Mouse (Mus musculus): Measurements from ENCODE around the gene Gm49325. TPM values are rescaled to one million over a fixed set of nuclear protein-coding genes. Genes with fewer than 3 reads are reported as not detected.

Gm49325 gene
- 2.2 and 4.3 TPM in 2 replicates for polyA plus RNA-seq (2021; fragmentation: Nextera tagmentation)
- long read RNA-seq, experiment 1, partial matches to known transcripts, result 6 of 9 reads
- long read RNA-seq, experiment 1, other reads (novel, unspliced or antisense), result 3 of 9 reads
- long read RNA-seq, experiment 2, partial matches to known transcripts, result 0 of 5 reads
- long read RNA-seq, experiment 2, other reads (novel, unspliced or antisense), result 5 of 5 reads

DNA sequence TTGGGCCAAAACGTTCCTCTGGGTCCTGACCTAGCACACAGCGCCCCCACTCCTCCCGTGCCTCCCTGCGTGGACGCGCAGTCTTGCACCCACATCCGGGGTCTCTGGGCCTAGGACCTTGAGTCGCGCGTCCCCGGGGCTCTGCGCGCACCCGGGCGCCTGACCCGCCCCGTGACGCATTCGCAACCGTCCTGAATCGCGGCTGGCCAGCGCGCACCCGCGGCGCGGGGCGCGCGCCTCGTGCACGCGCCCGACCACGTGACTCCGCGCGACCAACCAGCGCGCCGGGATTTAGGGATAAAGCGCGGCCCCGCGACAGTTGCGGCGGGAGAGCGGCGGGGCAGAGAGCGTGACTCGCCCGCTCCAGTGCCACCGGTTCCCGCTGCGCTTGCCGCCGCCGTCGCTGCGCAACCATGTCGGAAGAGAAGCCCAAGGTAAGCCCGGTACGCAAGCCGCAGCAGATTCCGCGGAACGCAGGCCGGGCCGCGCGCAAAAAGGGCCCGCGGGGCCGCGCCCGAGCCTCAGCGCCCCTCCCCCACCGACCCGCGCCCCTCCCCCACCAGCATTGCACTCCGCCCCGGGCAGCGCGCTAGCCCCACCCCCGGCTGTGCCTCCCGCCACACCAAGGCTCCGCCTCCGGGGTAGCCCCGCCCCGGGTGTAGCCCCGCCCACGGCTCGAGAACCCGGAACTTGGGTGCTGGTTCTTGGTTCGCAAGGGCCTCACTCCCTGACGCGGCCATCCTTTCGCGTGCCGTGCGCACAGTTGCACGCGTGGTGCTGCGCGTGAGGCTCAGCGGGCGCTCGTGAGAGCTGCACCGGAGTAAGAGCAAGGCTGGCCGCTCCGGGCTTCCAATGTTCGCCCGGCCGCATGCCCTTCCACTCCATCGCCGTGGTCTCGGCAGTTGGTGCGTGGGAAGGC is at the start of gene Gm49325, which contains the start of gene Sumo3:
Gm49325 (plus strand) TSS at position 290 of the 919 bp plus-strand sequence.
Sumo3 (plus strand) TSS at position 190 of the 919 bp plus-strand sequence.

DNA sequence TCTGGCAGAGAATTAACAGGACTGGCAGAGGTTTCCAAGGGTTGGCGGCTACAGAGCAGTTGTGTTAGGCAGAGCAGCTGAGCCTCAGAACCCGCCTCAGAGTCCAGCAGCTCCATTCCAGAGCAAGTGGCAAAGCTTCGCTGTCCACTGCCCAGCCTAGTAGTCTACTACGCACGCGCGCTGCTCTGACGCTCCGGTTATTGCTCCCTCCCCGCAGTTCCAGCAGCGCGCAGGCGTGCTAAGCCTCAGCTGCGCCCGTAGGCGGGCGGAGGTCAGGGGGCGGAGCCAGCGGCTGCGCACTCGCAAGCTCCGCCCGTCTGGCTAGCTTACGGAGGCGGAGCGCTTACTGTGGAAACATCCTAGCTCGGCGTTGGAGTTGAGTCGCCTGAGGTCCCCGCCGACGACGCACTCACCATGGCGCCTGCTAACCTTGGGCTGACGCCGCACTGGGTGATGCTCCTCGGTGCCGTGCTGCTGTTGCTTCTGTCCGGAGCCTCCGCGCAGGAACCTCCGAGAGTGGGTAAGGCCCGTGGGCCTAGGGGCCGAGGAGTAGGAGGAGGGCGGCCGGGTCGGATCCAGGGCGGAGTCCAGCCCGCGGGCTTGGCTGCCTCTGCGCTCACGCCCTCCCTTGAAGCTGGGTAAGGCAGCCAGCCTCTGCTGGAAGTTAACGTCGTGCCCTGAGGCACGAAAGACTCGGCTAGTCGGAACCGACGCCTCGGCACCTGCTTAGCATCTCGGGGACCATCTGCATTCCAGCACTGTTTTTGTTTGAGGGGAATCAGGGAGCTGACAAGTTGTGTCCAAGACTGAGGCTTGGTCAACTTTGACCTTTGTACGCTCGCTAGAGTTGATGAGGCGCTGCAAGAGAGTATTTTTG is 24.4 kb upstream of the Gm49325 start, which contains the start of gene Pttg1ip:
Pttg1ip (plus strand) TSS at position 313 of the 877 bp plus-strand sequence.

DNA sequence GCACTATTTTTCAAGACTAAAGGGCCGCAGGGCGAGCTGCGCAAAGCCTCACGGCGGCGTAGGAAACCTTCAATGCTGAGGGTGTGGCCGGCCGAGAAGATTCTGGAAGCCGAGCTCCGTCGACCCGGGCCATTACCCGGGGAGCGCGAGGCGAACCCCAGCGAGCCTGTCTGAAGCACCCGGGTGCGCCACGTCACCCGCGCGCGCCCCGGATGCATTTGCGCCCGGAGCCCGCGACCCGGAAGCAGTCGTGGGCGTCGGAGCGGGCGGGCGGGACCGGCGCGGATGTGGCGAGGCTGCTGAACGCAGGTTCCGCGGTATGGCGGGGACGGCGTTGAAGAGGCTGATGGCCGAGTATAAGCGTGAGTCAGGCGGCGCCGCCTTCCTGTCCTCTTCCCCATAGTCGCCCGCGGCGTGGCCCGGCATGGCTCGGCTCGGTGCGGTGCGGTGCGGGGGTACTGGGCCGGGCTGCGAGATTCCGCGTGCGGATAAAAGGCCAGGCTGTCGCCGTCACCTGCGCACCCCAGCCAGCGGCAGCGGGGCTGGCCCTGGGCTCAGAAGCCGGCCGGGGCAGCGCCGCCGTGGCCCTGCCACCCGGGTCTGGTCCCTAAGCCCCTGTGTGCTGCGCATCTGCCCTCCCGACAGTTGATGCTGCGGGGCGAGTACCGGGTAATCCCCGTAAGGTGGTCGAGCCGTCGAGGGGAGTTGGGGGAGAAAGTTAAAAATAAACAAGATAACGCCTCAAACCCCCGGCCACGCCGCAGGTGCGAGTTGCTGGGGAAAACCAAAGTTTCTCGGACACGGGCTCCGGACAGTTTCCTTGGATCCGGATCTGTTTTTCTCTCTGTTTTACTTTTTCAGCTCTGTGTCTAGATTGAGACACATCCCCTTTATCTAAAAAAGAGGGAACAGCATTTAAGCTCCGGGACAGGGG is 16.3 kb downstream of the Gm49325 start, which contains the start of gene Ube2g2:
Ube2g2 (plus strand) TSS at position 221 of the 934 bp plus-strand sequence.

DNA sequence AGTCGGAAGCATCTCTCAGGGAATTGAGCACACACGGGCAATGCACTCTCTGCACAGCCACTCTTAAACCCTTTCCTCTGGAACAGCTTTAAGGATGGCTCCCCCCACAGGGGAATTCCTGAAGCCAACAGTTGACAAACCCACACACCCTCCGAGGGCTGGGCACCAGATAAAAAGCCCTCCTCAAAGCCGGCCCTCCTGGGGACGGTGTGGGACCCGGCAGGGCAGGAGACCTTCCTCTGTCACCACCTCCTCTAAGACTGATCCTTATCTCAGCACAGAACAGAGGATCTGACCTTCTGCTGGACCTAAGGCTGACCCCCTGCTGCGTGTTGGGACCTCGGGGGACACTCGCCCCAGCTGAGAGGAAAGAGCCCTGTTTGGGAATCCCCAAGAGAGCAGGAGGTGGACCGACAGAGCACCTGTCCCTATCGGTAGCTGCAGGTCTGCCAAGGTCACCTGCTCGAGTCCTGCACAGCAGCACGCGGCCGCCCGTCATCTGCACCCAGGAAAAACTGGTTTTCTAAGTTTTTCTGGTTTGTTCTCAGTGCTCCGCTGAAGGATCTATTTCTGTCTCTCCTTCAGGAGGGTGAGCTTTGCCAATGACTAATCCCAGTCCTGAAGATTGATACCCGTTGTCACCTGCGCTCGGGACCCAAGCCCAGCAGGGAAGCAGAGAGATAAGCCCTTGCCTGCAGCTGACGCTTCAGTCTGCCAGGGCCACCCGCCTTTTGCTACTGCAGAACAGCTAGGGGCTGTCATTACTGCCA is 80.1 kb downstream of the Gm49325 start, which contains the start of gene Tspear:
Tspear (plus strand) TSS at position 675 of the 770 bp plus-strand sequence.

GRCm38 (mm10) chr10:77690356-77690807 is 84.4 kb downstream of the Gm49325 start, which contains the start of gene Gm19402:
Gene Gm19402 (minus strand): TSS chr10:77690757.

Small RNA genes lying within 50 kb of the gene (microRNA-seq; reads per million reads assigned to microRNA genes)
- 37.8 reads per million, percentile 48 among the genes with 10 or more reads in this experiment for gene Mir1930

Other genes starting within 250 kb of the Gm49325 start
- 14.5 and 15.0 TPM in 2 replicates for gene Adarb1, start 187.9 kb upstream of the Gm49325 start, polyA plus RNA-seq (2021; fragmentation: Nextera tagmentation)
- 26.3 and 30.1 TPM in 2 replicates for gene Fam207a, start 90.4 kb upstream of the Gm49325 start, polyA plus RNA-seq (2021; fragmentation: Nextera tagmentation)
- gene Itgb2, start 75.9 kb upstream of the Gm49325 start, polyA plus RNA-seq (2021; fragmentation: Nextera tagmentation), result 6.9 and 7.4 TPM in 2 replicates
- gene Pttg1ip, start 24.5 kb upstream of the Gm49325 start, polyA plus RNA-seq (2021; fragmentation: Nextera tagmentation), result 78.1 and 78.4 TPM in 2 replicates
- 138 and 169 TPM in 2 replicates for gene Sumo3, start 100 bp upstream of the Gm49325 start, polyA plus RNA-seq (2021; fragmentation: Nextera tagmentation)
- gene Ube2g2, start 16.1 kb downstream of the Gm49325 start, polyA plus RNA-seq (2021; fragmentation: Nextera tagmentation), result 64.6 and 69.3 TPM in 2 replicates
- 0.09 and 0.26 TPM in 2 replicates for gene Tspear, start 80.4 kb downstream of the Gm49325 start, polyA plus RNA-seq (2021; fragmentation: Nextera tagmentation)
- not detected in 2 replicates for gene Gm19402, start 84.6 kb downstream of the Gm49325 start, polyA plus RNA-seq (2021; fragmentation: Nextera tagmentation)
- not detected in 2 replicates for gene Gm9508, start 91.0 kb downstream of the Gm49325 start, polyA plus RNA-seq (2021; fragmentation: Nextera tagmentation)
- gene Gm10272, start 100.4 kb downstream of the Gm49325 start, polyA plus RNA-seq (2021; fragmentation: Nextera tagmentation), result not detected in 2 replicates
- not detected in 2 replicates for gene Gm10024, start 105.3 kb downstream of the Gm49325 start, polyA plus RNA-seq (2021; fragmentation: Nextera tagmentation)
- gene Gm10142, start 109.6 kb downstream of the Gm49325 start, polyA plus RNA-seq (2021; fragmentation: Nextera tagmentation), result not detected in 2 replicates
- gene Krtap12-1, start 114.4 kb downstream of the Gm49325 start, polyA plus RNA-seq (2021; fragmentation: Nextera tagmentation), result not detected in 2 replicates
- not detected in 2 replicates for gene Gm10100, start 120.3 kb downstream of the Gm49325 start, polyA plus RNA-seq (2021; fragmentation: Nextera tagmentation)
- not detected in 2 replicates for gene Gm18596, start 136.4 kb downstream of the Gm49325 start, polyA plus RNA-seq (2021; fragmentation: Nextera tagmentation)
- not detected in 2 replicates for gene Gm9736, start 145.2 kb downstream of the Gm49325 start, polyA plus RNA-seq (2021; fragmentation: Nextera tagmentation)
- not detected in 2 replicates for gene Gm3233, start 153.5 kb downstream of the Gm49325 start, polyA plus RNA-seq (2021; fragmentation: Nextera tagmentation)
- not detected in 2 replicates for gene Gm3238, start 165.1 kb downstream of the Gm49325 start, polyA plus RNA-seq (2021; fragmentation: Nextera tagmentation)
- gene Gm7138, start 170.7 kb downstream of the Gm49325 start, polyA plus RNA-seq (2021; fragmentation: Nextera tagmentation), result not detected in 2 replicates
- not detected in 2 replicates for gene Gm3250, start 176.3 kb downstream of the Gm49325 start, polyA plus RNA-seq (2021; fragmentation: Nextera tagmentation)
- not detected in 2 replicates for gene Gm7137, start 182.0 kb downstream of the Gm49325 start, polyA plus RNA-seq (2021; fragmentation: Nextera tagmentation)
- gene Gm9639, start 188.9 kb downstream of the Gm49325 start, polyA plus RNA-seq (2021; fragmentation: Nextera tagmentation), result not detected in 2 replicates
- not detected in 2 replicates for gene Gm19668, start 192.9 kb downstream of the Gm49325 start, polyA plus RNA-seq (2021; fragmentation: Nextera tagmentation)
- not detected in 2 replicates for gene Gm9507, start 205.6 kb downstream of the Gm49325 start, polyA plus RNA-seq (2021; fragmentation: Nextera tagmentation)
- not detected in 2 replicates for gene Gm2696, start 208.5 kb downstream of the Gm49325 start, polyA plus RNA-seq (2021; fragmentation: Nextera tagmentation)
- not detected in 2 replicates for gene Krtap10-4, start 220.9 kb downstream of the Gm49325 start, polyA plus RNA-seq (2021; fragmentation: Nextera tagmentation)
- gene Krtap10-10, start 229.8 kb downstream of the Gm49325 start, polyA plus RNA-seq (2021; fragmentation: Nextera tagmentation), result not detected in 2 replicates
- not detected in 2 replicates for gene Gm36176, start 240.6 kb downstream of the Gm49325 start, polyA plus RNA-seq (2021; fragmentation: Nextera tagmentation)
- not detected in 2 replicates for gene Gm10318, start 246.7 kb downstream of the Gm49325 start, polyA plus RNA-seq (2021; fragmentation: Nextera tagmentation)